Mouse (Mus musculus) liver, embryonic 15.5 days (tissue): ENCODE data around the gene Nudt14. TPM values are rescaled to one million over a fixed set of nuclear protein-coding genes. Genes with fewer than 3 reads are reported as not detected.

ENCODE experiments used
- ATAC-seq: fragments of 200-750 bp; cut with Nextera tagmentation; 2 replicates; pipeline ENCODE4 v1.8.0; 2017; ENCODE audit warnings: moderate number of reproducible peaks, mild to moderate bottlenecking, moderate library complexity; ENCODE audit not compliant: insufficient read depth
- H3K27ac ChIP-seq: fragments of 300-500 bp; sonication (generic); replicated peaks from 2 replicates; pipeline ENCODE4 v1.5.1; 2015; ENCODE audit warnings: mild to moderate bottlenecking, inconsistent platforms
- H3K27me3 ChIP-seq: fragments of 300-500 bp; sonication (generic); 2 replicates; pipeline ENCODE4 v1.6.1; 2015; ENCODE audit warnings: mild to moderate bottlenecking, inconsistent platforms
- H3K36me3 ChIP-seq: fragments of 300-500 bp; sonication (generic); replicated peaks from 2 replicates; pipeline ENCODE4 v1.6.1; 2015; ENCODE audit warnings: moderate library complexity, mild to moderate bottlenecking, inconsistent platforms
- H3K4me1 ChIP-seq: fragments of 300-500 bp; sonication (generic); replicated peaks from 2 replicates; pipeline ENCODE4 v1.6.1; 2015; ENCODE audit warnings: inconsistent platforms
- H3K4me2 ChIP-seq: fragments of 300-500 bp; sonication (generic); 2 replicates; pipeline ENCODE4 v1.6.1; 2015; ENCODE audit warnings: moderate library complexity, mild to moderate bottlenecking, inconsistent platforms
- H3K4me3 ChIP-seq: fragments of 300-500 bp; sonication (generic); replicated peaks from 2 replicates; pipeline ENCODE4 v1.5.1; 2015; ENCODE audit warnings: mild to moderate bottlenecking, inconsistent platforms
- H3K9ac ChIP-seq: fragments of 300-500 bp; sonication (generic); 2 replicates; pipeline ENCODE4 v1.6.1; 2015; ENCODE audit warnings: moderate library complexity, mild to moderate bottlenecking, inconsistent platforms
- H3K9me3 ChIP-seq: fragments of 300-500 bp; sonication (generic); replicated peaks from 2 replicates; pipeline ENCODE4 v1.6.1; 2016; ENCODE audit warnings: inconsistent platforms
- WGBS: fragments of 180-500 bp; shearing (Covaris S2); methylation state at CpG from one replicate; pipeline ENCODE4 v1.1.7; 2015; ENCODE audit warnings: mixed read lengths; ENCODE audit not compliant: insufficient replicate concordance; 5-methylcytosine and 5-hydroxymethylcytosine counted together
- microRNA-seq: library from miRNA; unstranded; fragments of <30 nt; microRNA quantifications from one replicate; pipeline ENCODE4, GENCODE M21; 2016
- polyA plus RNA-seq: library from polyadenylated mRNA; unstranded; fragments of >200 nt; fragmentation: Nextera tagmentation; extraction: Ambion mirVana; gene quantifications from 2 replicates; pipeline ENCODE4 v1.2.1, GENCODE M21; 2015

Nudt14 gene
- polyA plus RNA-seq, 1 experiment from 2014 or later = 14.3 TPM

GRCm38 (mm10) chr12:112885465-112885864 is 56.5 kb downstream of the Nudt14 start:
- Histone ChIP-seq H3K9me3 (no peaks in the 10 kb centered on the region), H3K9ac (no peak overlapping the region), H3K27ac (no peak overlapping the region), H3K27me3 (no peaks in the 10 kb centered on the region), H3K4me1 (no peaks in the 10 kb centered on the region), H3K36me3 (no peaks in the 10 kb centered on the region), H3K4me2 (no peak overlapping the region), H3K4me3 (no peak overlapping the region)
- 50% methylated on average over 7 of the region's 7 CpGs for WGBS
- no peak for ATAC-seq

Small RNA genes within 50 kb of the gene (microRNA-seq; reads per million reads assigned to microRNA genes)
- not detected for gene Mir6941

Other genes starting within 250 kb of the Nudt14 start
- gene Cep170b, start 221.7 kb downstream of the Nudt14 start, polyA plus RNA-seq = 3.9 and 5.2 TPM in 2 replicates
- gene Pld4, start 181.5 kb downstream of the Nudt14 start, polyA plus RNA-seq = 22.4 and 23.3 TPM in 2 replicates
- 0.18 and 0.23 TPM in 2 replicates for gene Ahnak2, start 139.5 kb downstream of the Nudt14 start, polyA plus RNA-seq
- 0.43 and 0.61 TPM in 2 replicates for gene Clba1, start 133.2 kb downstream of the Nudt14 start, polyA plus RNA-seq
- 62.9 and 67.0 TPM in 2 replicates for gene Cdca4, start 112.7 kb downstream of the Nudt14 start, polyA plus RNA-seq
- 0.26 and 0.32 TPM in 2 replicates for gene Gpr132, start 73.9 kb downstream of the Nudt14 start, polyA plus RNA-seq
- gene Jag2, start 12.3 kb downstream of the Nudt14 start, polyA plus RNA-seq = 0.21 and 0.32 TPM in 2 replicates
- 5.5 and 5.8 TPM in 2 replicates for gene Btbd6, start 34.4 kb upstream of the Nudt14 start, polyA plus RNA-seq
- 26.3 and 29.2 TPM in 2 replicates for gene Brf1, start 58.6 kb upstream of the Nudt14 start, polyA plus RNA-seq
- 6.1 and 6.7 TPM in 2 replicates for gene Pacs2, start 72.4 kb upstream of the Nudt14 start, polyA plus RNA-seq
- not detected in 2 replicates for gene Tex22, start 132.4 kb upstream of the Nudt14 start, polyA plus RNA-seq
- 3.8 and 4.4 TPM in 2 replicates for gene Mta1, start 156.2 kb upstream of the Nudt14 start, polyA plus RNA-seq
- gene Crip2, start 198.1 kb upstream of the Nudt14 start, polyA plus RNA-seq = 45.1 and 51.5 TPM in 2 replicates
- 89.4 and 102 TPM in 2 replicates for gene Crip1, start 204.2 kb upstream of the Nudt14 start, polyA plus RNA-seq
- 11.3 and 11.5 TPM in 2 replicates for gene Tedc1, start 214.3 kb upstream of the Nudt14 start, polyA plus RNA-seq
- 0.33 and 0.54 TPM in 2 replicates for gene Tmem121, start 243.8 kb upstream of the Nudt14 start, polyA plus RNA-seq